Mouse (Mus musculus) brain, embryonic 18.5 days (tissue): ENCODE measurements around the gene Exoc4.

ENCODE experiments used
- DNase-seq: peaks from one replicate; pipeline ENCODE4 v3.0.0-alpha.2; 2012; ENCODE audit warnings: low read depth, low spot score

Gene Exoc4

GRCm38 (mm10) chr6:33248894-33249758 is at the start of gene Exoc4:
TSS of gene Exoc4 (plus strand) at chr6:33249085.
- peak; percentile 97 for DNase-seq

- no peak for DNase-seq
Observed at GRCm38 (mm10) chr6:33218780-33219179, 30.1 kb upstream of the Exoc4 start.

GRCm38 (mm10) chr6:33226700-33227099 is 22.2 kb upstream of the Exoc4 start:
- no peak for DNase-seq

- no peak for DNase-seq
Observed at GRCm38 (mm10) chr6:33227371-33227770, 21.5 kb upstream of the Exoc4 start.

- no peak for DNase-seq
Observed at GRCm38 (mm10) chr6:33241250-33241649, 7.6 kb upstream of the Exoc4 start.

GRCm38 (mm10) chr6:33244546-33244945 is 4.3 kb upstream of the Exoc4 start:
- no peak for DNase-seq

GRCm38 (mm10) chr6:33247146-33247545 is 1.7 kb upstream of the Exoc4 start:
- DNase-seq: no peak

- no peak for DNase-seq
Observed at GRCm38 (mm10) chr6:33247576-33248355, 1.1 kb upstream of the Exoc4 start.

GRCm38 (mm10) chr6:33256638-33257037 is 7.8 kb downstream of the Exoc4 start:
- DNase-seq: no peak

- no peak for DNase-seq
Observed at GRCm38 (mm10) chr6:33257076-33257789, 8.3 kb downstream of the Exoc4 start.

GRCm38 (mm10) chr6:33259926-33260325 is 11.0 kb downstream of the Exoc4 start:
- no peak for DNase-seq

GRCm38 (mm10) chr6:33261606-33262005 is 12.7 kb downstream of the Exoc4 start:
- no peak for DNase-seq

- DNase-seq: no peak
Observed at GRCm38 (mm10) chr6:33263950-33264349, 15.1 kb downstream of the Exoc4 start.

- no peak for DNase-seq
Observed at GRCm38 (mm10) chr6:33264388-33264787, 15.5 kb downstream of the Exoc4 start.

GRCm38 (mm10) chr6:33267571-33267970 is 18.7 kb downstream of the Exoc4 start:
- DNase-seq: no peak

GRCm38 (mm10) chr6:33283523-33283922 is 34.6 kb downstream of the Exoc4 start:
- no peak for DNase-seq

- DNase-seq: no peak
Observed at GRCm38 (mm10) chr6:33283936-33284335, 35.1 kb downstream of the Exoc4 start.

GRCm38 (mm10) chr6:33286376-33286775 is 37.5 kb downstream of the Exoc4 start:
- no peak for DNase-seq

- DNase-seq: no peak
Observed at GRCm38 (mm10) chr6:33294626-33295025, 45.7 kb downstream of the Exoc4 start.

- DNase-seq: no peak
Observed at GRCm38 (mm10) chr6:33297566-33297965, 48.7 kb downstream of the Exoc4 start.

GRCm38 (mm10) chr6:33298768-33299167 is 49.9 kb downstream of the Exoc4 start:
- DNase-seq: no peak

- DNase-seq: no peak
Observed at GRCm38 (mm10) chr6:33305996-33306395, 57.1 kb downstream of the Exoc4 start.
